Mouse (Mus musculus): ENCODE measurements around the gene Fkbp5.

DNA sequence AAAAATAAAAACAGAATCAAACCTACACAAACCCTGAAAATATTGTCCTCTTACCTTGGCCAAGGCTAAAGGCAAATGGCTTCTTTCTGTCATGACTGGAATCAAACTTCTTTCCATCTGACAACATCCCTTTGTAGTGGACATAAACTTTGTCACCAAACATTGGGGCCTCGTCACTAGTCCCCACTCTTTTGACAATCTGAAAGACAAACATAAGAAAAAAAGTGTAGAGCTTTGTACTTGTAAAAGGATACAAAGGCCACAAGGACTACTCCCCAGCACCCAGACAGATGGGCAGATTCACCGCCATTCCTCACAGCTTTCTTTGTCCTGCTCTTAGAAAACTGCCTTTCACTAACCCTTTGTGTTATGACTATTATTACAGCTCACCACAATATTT lies 79.4 kb downstream of the Fkbp5 start:
- TF ChIP-seq EP300 (IDR thresholded peaks at IDR 0.05) (no peak), CTCF (IDR thresholded peaks at IDR 0.05) (no peak)
